Mouse (Mus musculus) C2C12 (cell line): ENCODE measurements around the gene Rasgef1a.

Experiments used
- CEBPB ChIP-seq: IDR thresholded peaks from one replicate; pipeline ENCODE4 v1.6.1; 2011; ENCODE audit warnings: low read depth, mild to moderate bottlenecking, control low read depth, moderate library complexity
- CTCF ChIP-seq: IDR thresholded peaks from one replicate; pipeline ENCODE4 v1.5.1; 2011; ENCODE audit not compliant: control insufficient read depth, insufficient read depth, insufficient read length
- FOSL1 ChIP-seq: IDR thresholded peaks from one replicate; pipeline ENCODE4 v1.8.0; 2011; ENCODE audit warnings: mild to moderate bottlenecking, low read length; ENCODE audit not compliant: poor library complexity, insufficient read depth, severe bottlenecking
- MAX ChIP-seq: IDR thresholded peaks from one replicate; pipeline ENCODE4 v1.6.1; 2011; ENCODE audit warnings: mild to moderate bottlenecking, control low read depth
- MYOD1 ChIP-seq: IDR thresholded peaks from one replicate; pipeline ENCODE4 v1.6.1; 2011; ENCODE audit warnings: low read depth; ENCODE audit not compliant: control insufficient read depth, insufficient read length
- MYOG ChIP-seq: IDR thresholded peaks from one replicate; pipeline ENCODE4 v1.6.1; 2011; ENCODE audit not compliant: control insufficient read depth, insufficient read length; ENCODE audit errors: extremely low read depth
- USF1 ChIP-seq: IDR thresholded peaks from one replicate; pipeline ENCODE4 v1.6.1; 2011; ENCODE audit warnings: low read depth, mild to moderate bottlenecking, control low read depth, moderate library complexity

DNA sequence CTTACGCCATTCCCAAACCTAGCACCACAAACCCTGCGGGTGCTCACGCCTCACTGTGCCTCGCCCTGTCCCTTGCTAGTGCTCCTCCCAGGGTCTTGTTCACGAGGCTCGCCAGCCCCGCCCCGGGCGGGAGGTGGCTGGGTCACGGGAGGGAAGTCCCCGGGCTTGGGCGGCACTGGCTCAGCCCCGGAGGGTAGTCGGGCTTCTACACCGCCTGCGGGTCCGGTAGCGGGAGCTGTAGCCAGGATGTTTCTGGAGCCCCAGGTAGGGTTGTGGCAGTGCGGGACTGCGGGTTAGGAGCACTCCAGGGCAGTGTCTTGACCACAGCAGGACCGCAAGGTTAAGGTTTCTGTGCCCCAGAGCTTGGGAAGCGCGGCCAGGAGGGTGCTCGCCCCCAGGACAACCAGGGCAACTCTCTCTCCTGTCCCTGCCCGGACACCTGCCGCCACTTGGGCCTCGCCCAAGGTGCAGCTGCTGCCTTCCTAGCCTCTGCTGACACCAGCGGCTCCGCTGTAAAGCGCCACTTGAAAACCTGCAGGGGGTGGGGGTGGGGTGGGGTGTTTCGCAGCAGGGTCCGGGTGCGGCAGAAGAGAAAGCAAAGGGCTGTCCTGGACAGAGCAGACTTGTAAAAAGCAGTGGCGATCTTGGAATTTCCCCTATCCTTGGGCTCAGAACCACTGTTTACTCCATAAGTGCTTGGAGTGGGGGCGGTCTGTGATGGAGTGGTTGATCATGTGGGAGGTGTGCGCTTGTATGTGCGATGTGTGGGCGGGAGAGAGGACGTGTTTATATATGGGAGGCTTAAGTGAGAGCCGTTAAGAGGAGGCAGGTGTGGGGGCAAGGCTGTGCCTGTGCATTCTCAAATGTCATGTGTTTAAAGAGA lies 55.2 kb downstream of the Rasgef1a start:
- TF ChIP-seq CTCF (no peak), CEBPB (no peak), MYOG (no peak), MYOD1 (no peak), MAX (no peak), USF1 (no peak), FOSL1 (no peak)
